Mouse (Mus musculus) hindbrain, embryonic 10.5 days (tissue): ENCODE measurements around the gene Mecom. TPM values are rescaled to one million over a fixed set of nuclear protein-coding genes. Genes with fewer than 3 reads are reported as not detected.

Experiments
- DNase-seq: peaks from one replicate; pipeline ENCODE4 v3.0.0-alpha.2; 2017; ENCODE audit warnings: low spot score
- H3K27ac ChIP-seq: fragments of 300-500 bp; sonication (generic); 2 replicates; pipeline ENCODE4 v1.5.1; 2016; ENCODE audit warnings: mild to moderate bottlenecking, moderate library complexity
- H3K27me3 ChIP-seq: fragments of 300-500 bp; sonication (generic); 2 replicates; pipeline ENCODE4 v1.6.1; 2016; ENCODE audit warnings: mild to moderate bottlenecking; ENCODE audit not compliant: poor library complexity, insufficient read depth, severe bottlenecking
- H3K36me3 ChIP-seq: fragments of 300-500 bp; sonication (generic); 2 replicates; pipeline ENCODE4 v1.6.1; 2016; ENCODE audit warnings: mild to moderate bottlenecking, moderate library complexity
- H3K4me1 ChIP-seq: fragments of 300-500 bp; sonication (generic); replicated peaks from 2 replicates; pipeline ENCODE4 v1.6.1; 2016; ENCODE audit warnings: mild to moderate bottlenecking
- H3K4me3 ChIP-seq: fragments of 300-500 bp; sonication (generic); 2 replicates; pipeline ENCODE4 v1.5.1; 2016; ENCODE audit warnings: mild to moderate bottlenecking, moderate library complexity
- H3K9me3 ChIP-seq: fragments of 300-500 bp; sonication (generic); 2 replicates; pipeline ENCODE4 v1.6.1; 2016; ENCODE audit warnings: mild to moderate bottlenecking, moderate library complexity
- WGBS: fragments of 180-500 bp; shearing (Covaris S2); methylation state at CpG from one replicate; pipeline ENCODE4 v1.1.7; 2016; 5-methylcytosine and 5-hydroxymethylcytosine counted together
- polyA plus RNA-seq: library from polyadenylated mRNA; unstranded; fragments of >200 nt; fragmentation: Nextera tagmentation; extraction: Ambion mirVana; gene quantifications from 2 replicates; pipeline ENCODE4 v1.2.1, GENCODE M21; 2016

Gene Mecom
- polyA plus RNA-seq, 1 experiment from 2014 or later: 25.8 TPM

GRCm38 (mm10) chr3:30214607-30215006 is 333.2 kb downstream of the Mecom start:
- 53% methylated on average over 4 of the region's 4 CpGs for WGBS
- Histone ChIP-seq H3K4me1 (peaks cover 42% of the 10 kb centered on the region), H3K4me3 (no peak overlapping the region), H3K9me3 (no peaks in the 10 kb centered on the region), H3K27me3 (peaks cover 41% of the 10 kb centered on the region), H3K27ac (no peak overlapping the region), H3K36me3 (no peaks in the 10 kb centered on the region)
- DNase-seq: no peak

- H3K27me3 ChIP-seq: peaks cover 33% of the 10 kb centered on the region
- no peak overlapping the region for H3K4me3 ChIP-seq
These were observed 334.2 kb downstream of the Mecom start for GRCm38 (mm10) chr3:30213540-30214170.

GRCm38 (mm10) chr3:30212802-30213201 is 335.0 kb downstream of the Mecom start:
- DNase-seq: no peak
- Histone ChIP-seq H3K9me3 (no peaks in the 10 kb centered on the region), H3K27me3 (peaks cover 24% of the 10 kb centered on the region), H3K4me3 (no peak overlapping the region), H3K4me1 (peaks cover 33% of the 10 kb centered on the region), H3K36me3 (no peaks in the 10 kb centered on the region), H3K27ac (peak overlapping the region; percentile 45)
- 59% methylated on average over 3 of the region's 3 CpGs for WGBS

More at GRCm38 (mm10) chr3:30213540-30214170, 334.2 kb downstream of the Mecom start:
- no peak for DNase-seq
- Histone ChIP-seq H3K27ac (peak overlapping the region; percentile 66), H3K4me1 (peaks cover 33% of the 10 kb centered on the region), H3K36me3 (no peaks in the 10 kb centered on the region), H3K9me3 (no peaks in the 10 kb centered on the region)
- 27% methylated on average over 7 of the region's 7 CpGs for WGBS

GRCm38 (mm10) chr3:30209131-30209530 is 338.7 kb downstream of the Mecom start:
- no peaks in the 10 kb centered on the region for H3K27me3 ChIP-seq
- H3K36me3 ChIP-seq: no peaks in the 10 kb centered on the region
- no peaks in the 10 kb centered on the region for H3K9me3 ChIP-seq
- H3K4me3 ChIP-seq: no peak overlapping the region
- peaks cover 34% of the 10 kb centered on the region for H3K4me1 ChIP-seq
- DNase-seq: no peak
- no peak overlapping the region for H3K27ac ChIP-seq

GRCm38 (mm10) chr3:30207886-30208285 is 339.9 kb downstream of the Mecom start:
- H3K4me1 ChIP-seq: peaks cover 22% of the 10 kb centered on the region
- WGBS: 48% methylated on average over 8 of the region's 8 CpGs

GRCm38 (mm10) chr3:30207431-30207830 is 340.4 kb downstream of the Mecom start:
- peak; percentile 54 for DNase-seq
- no peaks in the 10 kb centered on the region for H3K9me3 ChIP-seq
- peak overlapping the region; percentile 60; the same call in 1 of the 2 replicates for H3K27ac ChIP-seq
- H3K4me1 ChIP-seq: peaks cover 17% of the 10 kb centered on the region
- H3K4me3 ChIP-seq: peak overlapping the region; percentile 20
- WGBS: 55% methylated on average over 5 of the region's 5 CpGs
- no peaks in the 10 kb centered on the region for H3K36me3 ChIP-seq
- H3K27me3 ChIP-seq: no peaks in the 10 kb centered on the region

More at GRCm38 (mm10) chr3:30207886-30208285, 339.9 kb downstream of the Mecom start:
- Histone ChIP-seq H3K36me3 (no peaks in the 10 kb centered on the region), H3K27me3 (no peaks in the 10 kb centered on the region), H3K9me3 (no peaks in the 10 kb centered on the region), H3K4me3 (peak overlapping the region; percentile 20), H3K27ac (peak overlapping the region; percentile 60)
- DNase-seq: peak; percentile 34

- DNase-seq: no peak
- 89% methylated on average over 8 of the region's 8 CpGs for WGBS
- Histone ChIP-seq H3K36me3 (no peaks in the 10 kb centered on the region), H3K9me3 (no peaks in the 10 kb centered on the region), H3K4me1 (peaks cover 14% of the 10 kb centered on the region), H3K27ac (no peak overlapping the region), H3K4me3 (no peak overlapping the region), H3K27me3 (no peaks in the 10 kb centered on the region)
These were observed 341.7 kb downstream of the Mecom start for GRCm38 (mm10) chr3:30206123-30206522.

GRCm38 (mm10) chr3:30203764-30204163 is 344.0 kb downstream of the Mecom start:
- Histone ChIP-seq H3K4me1 (peaks cover 14% of the 10 kb centered on the region), H3K36me3 (no peaks in the 10 kb centered on the region), H3K27ac (no peak overlapping the region), H3K4me3 (no peak overlapping the region), H3K27me3 (no peaks in the 10 kb centered on the region), H3K9me3 (no peaks in the 10 kb centered on the region)
- 88% methylated on average over 2 of the region's 2 CpGs for WGBS
- DNase-seq: no peak

- H3K36me3 ChIP-seq: no peaks in the 10 kb centered on the region
- H3K9me3 ChIP-seq: no peaks in the 10 kb centered on the region
- no peak for DNase-seq
- 86% methylated on average over 2 of the region's 2 CpGs for WGBS
- no peak overlapping the region for H3K27ac ChIP-seq
- H3K4me3 ChIP-seq: no peak overlapping the region
- no peaks in the 10 kb centered on the region for H3K4me1 ChIP-seq
- no peaks in the 10 kb centered on the region for H3K27me3 ChIP-seq
These were observed 349.0 kb downstream of the Mecom start for GRCm38 (mm10) chr3:30198854-30199253.

- Histone ChIP-seq H3K4me3 (no peak overlapping the region), H3K36me3 (no peaks in the 10 kb centered on the region), H3K27me3 (no peaks in the 10 kb centered on the region), H3K4me1 (no peaks in the 10 kb centered on the region), H3K9me3 (no peaks in the 10 kb centered on the region), H3K27ac (no peak overlapping the region)
- DNase-seq: no peak
- 74% methylated on average over 5 of the region's 5 CpGs for WGBS
These were observed 349.6 kb downstream of the Mecom start for GRCm38 (mm10) chr3:30198227-30198626.

GRCm38 (mm10) chr3:30195186-30195585 is 352.6 kb downstream of the Mecom start:
- no peaks in the 10 kb centered on the region for H3K9me3 ChIP-seq
- 90% methylated on average over 3 of the region's 3 CpGs for WGBS
- H3K27me3 ChIP-seq: no peaks in the 10 kb centered on the region
- DNase-seq: no peak
- H3K4me3 ChIP-seq: no peak overlapping the region
- no peaks in the 10 kb centered on the region for H3K36me3 ChIP-seq
- H3K27ac ChIP-seq: no peak overlapping the region
- H3K4me1 ChIP-seq: peaks cover 8% of the 10 kb centered on the region

- Histone ChIP-seq H3K36me3 (no peaks in the 10 kb centered on the region), H3K4me3 (no peak overlapping the region), H3K27ac (no peak overlapping the region), H3K9me3 (no peaks in the 10 kb centered on the region), H3K4me1 (peaks cover 15% of the 10 kb centered on the region), H3K27me3 (no peaks in the 10 kb centered on the region)
- DNase-seq: no peak
- 66% methylated on average over 12 of the region's 12 CpGs for WGBS
These were observed 355.4 kb downstream of the Mecom start for GRCm38 (mm10) chr3:30192294-30193007.

GRCm38 (mm10) chr3:30189325-30189724 is 358.5 kb downstream of the Mecom start:
- WGBS: 81% methylated on average over 2 of the region's 2 CpGs
- no peak for DNase-seq
- Histone ChIP-seq H3K36me3 (no peaks in the 10 kb centered on the region), H3K27me3 (no peaks in the 10 kb centered on the region), H3K4me1 (peaks cover 15% of the 10 kb centered on the region), H3K27ac (no peak overlapping the region), H3K9me3 (no peaks in the 10 kb centered on the region), H3K4me3 (no peak overlapping the region)
